Mouse (Mus musculus) lung, postnatal 10 days (tissue): ENCODE results near the gene Ubash3b.
A peak's percentile ranks its signal among the peaks of the same experiment; 100 is the strongest.

ENCODE experiments used
- DNase-seq: peaks from one replicate; pipeline ENCODE4 v3.0.0; 2021

The Ubash3b gene

DNA sequence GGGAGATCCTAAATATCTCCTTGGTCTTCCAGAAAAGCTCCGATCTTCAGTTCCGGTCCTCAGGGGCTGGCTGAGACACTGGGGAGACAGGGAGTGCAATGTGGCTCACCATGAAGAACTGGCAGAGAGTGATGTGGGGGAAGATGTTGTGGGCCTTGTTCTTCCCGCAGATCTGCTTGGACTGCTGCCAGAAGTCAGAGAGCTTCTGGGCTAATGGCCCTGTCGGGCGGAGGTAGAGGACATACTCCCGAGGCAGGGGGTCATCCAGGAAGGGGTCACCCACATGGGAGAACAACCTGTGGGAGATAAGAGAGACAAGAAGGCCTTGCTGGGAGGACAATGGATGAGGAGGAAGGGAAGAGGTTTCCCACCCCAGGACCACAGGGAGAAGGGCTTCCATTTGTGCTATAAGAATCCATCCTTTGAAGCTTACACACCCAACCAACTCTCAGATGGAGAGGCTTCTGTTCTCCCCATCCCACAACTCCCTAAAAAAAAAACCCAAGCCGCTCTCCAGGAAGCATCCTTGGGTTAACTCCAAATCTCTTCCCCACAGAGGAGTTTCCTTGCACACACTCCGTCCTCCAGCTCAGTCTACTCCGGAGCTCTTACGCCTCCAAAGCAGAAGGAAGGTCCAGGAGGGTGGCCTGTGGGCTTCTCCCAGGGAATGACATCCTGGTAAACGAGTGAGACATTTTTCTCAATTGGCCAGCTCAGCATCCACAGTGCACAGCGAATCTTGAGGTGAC is 111.0 kb downstream of the Ubash3b start:
- no peak for DNase-seq

DNA sequence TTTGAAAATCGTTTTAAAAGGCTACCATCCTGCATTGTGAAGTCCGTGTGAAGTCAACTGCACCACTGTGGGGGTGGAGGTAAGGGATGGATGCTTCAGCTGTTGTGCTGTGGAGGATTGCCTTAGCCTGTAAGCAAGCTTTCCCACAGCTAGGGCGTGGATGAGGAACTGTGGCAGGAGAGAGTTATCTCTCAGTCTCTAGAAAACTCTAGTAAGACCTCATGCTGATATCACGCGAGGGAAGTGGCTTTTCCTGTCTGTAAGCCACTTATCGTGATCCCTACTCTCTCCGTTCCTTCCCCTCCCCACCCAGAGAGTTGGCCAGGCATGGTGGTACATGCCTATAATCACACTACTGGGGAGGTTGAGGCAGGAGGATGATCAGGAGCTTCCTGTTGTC is 112.2 kb downstream of the Ubash3b start:
- DNase-seq = no peak

DNA sequence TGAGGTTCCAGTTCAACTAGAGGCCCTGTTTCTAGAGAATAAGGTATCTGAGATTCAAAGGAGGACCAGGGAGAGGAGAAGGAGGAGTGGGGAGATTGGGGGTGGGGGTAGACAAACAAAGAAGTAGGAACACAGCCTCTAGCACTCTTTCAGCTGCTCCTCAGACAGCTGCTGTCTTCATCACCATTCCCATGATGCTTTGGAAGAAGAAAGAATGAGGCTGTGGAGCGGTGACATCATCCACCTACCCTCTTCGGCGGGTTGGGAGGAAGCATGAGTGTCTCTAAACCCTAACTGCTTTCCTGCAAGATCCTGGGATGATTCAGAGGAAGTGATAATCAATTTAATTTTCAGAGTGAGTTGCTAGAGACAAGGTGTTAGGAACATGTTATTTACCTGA is 112.7 kb downstream of the Ubash3b start:
- no peak for DNase-seq

DNA sequence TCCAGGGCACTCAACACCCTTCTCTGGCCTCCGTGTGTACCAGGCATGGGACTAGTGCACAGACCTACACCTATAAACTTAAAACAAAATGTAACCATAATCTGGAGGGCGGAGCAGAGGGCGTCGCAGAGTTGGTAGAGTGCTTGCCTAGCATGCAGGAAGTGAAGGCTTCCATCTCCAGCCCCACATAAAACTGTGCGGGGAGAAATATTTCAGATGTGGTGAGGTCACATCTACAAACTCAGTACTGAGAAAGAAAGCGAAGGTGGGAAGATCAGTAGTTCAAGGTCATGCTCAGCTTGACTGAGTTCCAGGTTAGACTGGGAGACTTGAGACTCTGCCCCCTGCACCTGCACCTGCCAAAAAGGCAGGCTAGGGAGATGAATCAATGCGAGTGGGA is 113.3 kb downstream of the Ubash3b start:
- no peak for DNase-seq

DNA sequence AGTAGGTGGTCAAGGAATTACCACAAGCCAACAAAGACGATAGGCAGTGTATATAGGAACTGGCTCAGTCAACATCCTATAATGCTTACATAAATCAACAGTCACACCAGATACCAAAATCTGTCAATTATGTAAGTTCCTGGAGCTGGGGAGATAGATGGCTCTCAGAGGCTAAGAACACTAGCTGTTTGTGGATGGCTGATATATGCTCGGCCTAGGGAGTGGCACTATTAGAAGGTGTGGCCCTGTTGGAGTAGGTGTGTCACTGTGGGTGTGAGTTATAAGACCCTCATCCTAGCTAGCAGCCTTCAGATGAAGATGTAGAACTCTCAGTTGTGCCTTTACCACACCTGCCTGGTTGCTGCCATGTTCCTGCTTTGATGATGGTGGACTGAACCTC is 113.8 kb downstream of the Ubash3b start:
- no peak for DNase-seq

DNA sequence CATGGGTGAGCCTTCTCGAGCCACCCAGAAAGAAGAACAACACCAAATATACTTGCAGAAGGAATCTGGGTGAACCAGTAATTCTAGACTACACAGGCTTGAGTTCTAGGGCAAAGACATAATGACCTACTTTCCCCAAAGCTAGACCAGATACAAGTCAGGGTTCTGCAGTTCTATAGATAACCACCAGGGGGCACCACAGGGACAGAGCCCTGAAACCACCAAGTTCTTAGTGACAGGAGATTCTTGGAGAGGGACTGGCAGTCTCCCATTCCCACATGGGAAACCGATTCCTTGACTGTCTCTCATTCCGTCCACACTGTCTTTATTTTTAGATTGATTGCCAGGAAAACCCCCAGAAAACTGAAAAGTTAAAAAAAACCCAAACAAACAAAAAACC is 116.9 kb downstream of the Ubash3b start:
- peak; percentile 90 for DNase-seq

DNA sequence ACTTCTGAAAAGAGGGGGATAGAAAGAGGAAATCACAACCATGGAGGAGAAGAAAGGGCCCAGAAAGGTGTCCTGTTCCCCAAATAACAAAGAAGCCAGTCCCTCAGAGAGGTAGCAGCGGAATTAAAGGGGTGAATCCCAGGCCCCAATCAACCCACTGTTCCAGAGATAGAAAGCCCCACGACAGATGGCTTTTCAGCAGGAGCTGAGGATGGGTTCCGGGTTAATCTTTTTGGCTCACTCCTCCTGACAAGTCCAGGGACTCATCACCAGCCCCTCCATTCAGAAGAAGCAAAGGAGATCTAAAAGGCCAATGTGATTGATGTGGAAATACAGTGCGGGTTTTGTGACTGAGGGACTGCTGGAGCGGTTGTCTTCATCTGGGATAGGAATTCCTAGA is 117.9 kb downstream of the Ubash3b start:
- DNase-seq = no peak

DNA sequence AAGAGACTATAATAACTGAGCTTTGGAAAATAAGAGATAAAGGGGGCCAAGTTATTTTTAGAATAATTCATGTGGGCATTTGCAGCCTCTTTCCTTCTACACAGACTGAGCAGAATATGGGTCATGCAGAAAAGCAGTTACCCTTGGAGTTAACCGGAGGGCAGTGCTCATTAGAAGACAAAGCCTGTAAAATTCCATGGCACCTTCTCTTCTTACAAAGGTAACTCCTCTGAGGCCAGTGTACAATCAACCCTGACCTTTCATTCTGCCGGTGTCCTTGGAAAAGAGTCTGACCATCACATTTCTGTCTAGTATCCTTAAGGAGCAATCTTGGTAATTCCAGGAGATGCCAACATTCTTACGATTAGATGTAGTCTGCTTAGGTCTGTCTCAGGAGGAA is 120.1 kb downstream of the Ubash3b start:
- no peak for DNase-seq

DNA sequence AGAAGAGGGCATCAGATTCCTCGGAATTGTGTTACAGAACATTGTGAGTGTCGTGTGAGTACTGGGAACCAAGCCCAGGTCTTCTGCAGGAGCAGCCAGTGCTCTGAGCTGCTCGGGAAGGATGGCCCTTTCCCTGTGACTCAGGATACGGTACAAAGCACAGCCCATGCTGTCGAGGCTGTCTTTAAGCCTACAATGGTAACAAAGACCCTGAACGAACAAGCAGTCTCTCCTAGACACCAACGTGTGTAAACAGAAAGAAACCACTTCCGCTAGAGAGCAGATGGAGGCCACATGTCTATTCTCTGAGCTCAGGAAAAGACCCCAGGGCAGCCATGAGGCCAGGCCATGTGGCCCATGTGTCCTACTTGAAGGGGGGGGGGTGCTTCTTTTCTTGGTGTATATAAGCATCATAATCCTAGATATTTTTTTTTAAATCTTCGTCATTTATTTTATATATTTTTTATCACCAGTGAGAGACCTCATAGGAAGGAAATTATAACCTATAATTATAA is 123.3 kb downstream of the Ubash3b start:
- no peak for DNase-seq

DNA sequence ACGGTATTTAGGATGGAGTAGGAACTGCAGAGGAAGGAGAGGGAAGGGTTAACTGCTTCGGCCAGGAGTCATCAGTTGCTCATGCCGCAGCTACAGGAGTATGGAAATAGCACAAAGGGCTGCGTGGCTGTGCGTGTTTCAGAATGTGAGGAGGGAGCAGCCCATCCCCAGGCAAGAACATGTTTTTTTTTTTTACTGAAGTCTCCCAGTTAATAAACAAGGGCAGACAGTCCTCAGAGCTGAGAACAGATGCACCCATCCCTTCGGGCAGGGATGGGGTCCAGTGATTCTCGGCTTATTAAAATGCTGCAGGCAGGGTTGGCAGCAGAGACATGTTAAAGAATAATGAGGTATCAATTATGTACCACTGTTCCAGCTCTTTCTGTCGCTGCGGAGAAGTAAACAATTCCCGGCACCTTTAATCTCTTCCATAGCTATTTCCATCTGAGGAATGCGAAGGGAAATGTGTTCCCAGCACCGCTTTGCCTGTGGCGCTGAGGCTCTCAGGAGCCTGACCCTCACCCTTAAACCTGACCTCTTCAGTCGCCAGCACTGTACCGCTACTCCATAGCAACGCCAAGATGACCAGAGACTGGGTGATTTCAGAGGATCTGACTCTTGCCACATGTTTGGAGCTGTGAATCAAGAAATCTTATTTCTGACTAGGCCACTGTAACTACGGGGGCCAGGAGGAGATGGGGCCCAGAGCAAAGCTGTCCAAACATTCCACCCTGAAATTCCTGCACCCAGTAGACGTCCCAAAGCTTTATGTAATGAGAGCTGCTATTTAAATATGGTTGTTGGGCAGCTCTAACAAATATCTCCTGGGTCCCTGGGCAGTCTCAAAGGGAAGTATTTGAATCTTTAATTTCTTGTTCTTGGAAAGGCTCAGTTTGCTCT is 129.7 kb downstream of the Ubash3b start:
- peak; percentile 52 for DNase-seq

DNA sequence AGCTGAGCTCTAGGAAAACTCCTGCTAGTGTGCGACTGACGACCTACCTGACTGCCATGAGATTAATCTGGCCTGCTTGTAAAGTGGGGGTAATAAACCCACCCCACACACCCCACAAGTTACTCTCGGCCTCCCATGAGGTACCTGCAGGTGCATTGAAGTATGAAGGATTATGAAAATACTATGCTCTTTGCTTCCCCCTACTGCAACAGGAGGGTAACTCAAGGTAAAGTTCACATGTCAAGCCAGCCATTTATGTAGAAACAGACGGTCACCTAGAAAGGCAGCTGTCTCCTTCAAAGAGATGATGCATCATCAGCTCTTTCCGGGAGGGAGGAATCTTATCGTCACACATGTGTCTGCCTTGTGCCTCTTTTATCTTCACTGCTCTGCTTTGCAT is 131.7 kb downstream of the Ubash3b start:
- no peak for DNase-seq

DNA sequence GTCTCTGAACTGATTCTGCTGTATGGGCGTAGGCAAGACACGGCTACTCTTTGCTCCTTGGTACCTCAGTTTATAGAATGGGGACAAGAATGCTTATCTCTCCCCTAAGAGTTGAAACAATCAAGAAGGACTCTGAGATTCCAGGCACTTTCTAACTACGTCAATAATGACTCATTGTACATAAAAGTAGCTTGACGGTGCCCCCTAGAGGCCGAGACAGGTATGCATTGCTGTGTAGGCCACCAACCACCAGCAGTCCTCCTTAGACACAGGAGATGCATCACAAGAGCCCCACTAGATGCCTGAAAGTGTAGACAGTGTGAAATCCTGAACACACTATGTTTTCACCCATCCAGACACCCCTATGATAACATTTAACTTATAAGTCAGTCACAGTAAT is 133.0 kb downstream of the Ubash3b start:
- DNase-seq = peak; percentile 60

DNA sequence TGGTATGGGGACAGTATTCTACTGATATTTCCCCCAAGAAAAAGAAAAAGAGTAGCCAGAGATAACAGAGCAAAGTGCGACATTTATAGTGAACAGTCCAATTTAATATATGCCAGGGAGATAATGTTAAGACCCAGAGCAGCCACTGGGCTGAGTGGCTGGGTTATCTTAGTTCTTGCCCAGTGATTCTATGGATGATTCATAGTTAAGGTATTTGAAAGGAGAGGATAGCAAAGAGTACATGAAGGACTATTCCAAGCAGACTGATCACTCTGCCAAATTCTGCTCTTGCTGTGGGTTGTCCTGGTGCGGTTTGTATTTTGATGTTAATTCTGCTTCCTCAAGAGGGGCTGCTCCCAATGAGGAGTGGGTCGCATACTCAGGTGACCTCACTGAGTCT is 139.8 kb downstream of the Ubash3b start:
- DNase-seq = no peak

DNA sequence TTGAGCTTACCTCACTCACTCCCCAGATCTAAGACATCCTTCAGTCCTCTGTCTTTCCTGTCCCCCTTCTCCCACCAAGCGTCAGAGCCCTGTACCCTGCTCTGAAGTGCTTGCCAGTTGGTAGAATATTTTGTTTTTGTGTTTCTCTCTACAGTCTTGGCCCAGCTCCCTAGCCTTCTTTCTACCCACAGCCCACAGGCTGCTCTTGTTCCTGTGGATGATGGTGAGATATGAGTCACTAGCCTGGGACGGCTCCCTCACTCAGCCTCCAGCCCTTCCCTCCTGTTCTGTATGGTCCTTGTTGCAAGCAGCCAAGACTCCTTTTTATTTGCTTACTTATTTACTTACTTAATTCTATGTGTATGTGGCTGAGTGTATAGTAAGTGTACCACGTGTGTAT is 141.0 kb downstream of the Ubash3b start:
- DNase-seq = no peak

DNA sequence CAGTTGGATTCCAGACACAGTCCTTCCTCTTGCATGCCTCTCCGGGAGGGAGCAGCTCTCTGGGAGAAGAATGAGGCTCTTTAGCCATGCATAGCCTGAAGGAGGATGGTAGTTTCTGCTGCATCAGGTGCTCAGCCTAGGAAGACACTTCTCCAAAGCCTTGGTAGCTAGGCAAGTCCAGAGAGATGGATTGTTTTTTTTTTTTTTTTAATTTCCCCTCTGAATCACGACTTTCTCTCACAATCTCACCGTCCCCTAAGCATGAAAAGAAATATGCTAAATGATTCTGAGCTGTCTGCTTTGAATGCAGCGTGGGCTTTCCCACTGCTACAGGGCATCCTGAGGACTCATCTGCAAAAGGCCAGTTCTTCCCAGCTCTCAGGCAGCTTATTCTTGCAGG is 147.0 kb downstream of the Ubash3b start:
- DNase-seq = no peak

DNA sequence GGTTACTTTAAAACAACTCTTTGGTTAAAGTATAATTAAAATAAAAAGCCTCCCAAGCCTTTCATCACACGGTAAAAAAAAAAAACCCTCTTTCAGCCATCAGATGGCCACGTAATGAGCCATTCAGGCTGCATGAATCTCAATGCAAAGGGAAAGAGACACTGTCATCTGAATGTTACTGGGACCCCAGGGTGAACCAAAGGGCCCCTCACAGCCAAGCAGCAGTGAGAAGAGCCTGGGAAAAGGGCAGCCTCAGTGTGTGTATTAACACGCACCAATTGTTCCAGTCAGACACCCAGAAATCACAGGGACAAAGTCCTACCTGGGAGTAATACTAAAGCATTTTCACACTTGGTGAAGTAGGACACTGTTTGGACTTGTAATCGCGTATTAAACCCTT is 149.0 kb downstream of the Ubash3b start:
- DNase-seq = no peak

DNA sequence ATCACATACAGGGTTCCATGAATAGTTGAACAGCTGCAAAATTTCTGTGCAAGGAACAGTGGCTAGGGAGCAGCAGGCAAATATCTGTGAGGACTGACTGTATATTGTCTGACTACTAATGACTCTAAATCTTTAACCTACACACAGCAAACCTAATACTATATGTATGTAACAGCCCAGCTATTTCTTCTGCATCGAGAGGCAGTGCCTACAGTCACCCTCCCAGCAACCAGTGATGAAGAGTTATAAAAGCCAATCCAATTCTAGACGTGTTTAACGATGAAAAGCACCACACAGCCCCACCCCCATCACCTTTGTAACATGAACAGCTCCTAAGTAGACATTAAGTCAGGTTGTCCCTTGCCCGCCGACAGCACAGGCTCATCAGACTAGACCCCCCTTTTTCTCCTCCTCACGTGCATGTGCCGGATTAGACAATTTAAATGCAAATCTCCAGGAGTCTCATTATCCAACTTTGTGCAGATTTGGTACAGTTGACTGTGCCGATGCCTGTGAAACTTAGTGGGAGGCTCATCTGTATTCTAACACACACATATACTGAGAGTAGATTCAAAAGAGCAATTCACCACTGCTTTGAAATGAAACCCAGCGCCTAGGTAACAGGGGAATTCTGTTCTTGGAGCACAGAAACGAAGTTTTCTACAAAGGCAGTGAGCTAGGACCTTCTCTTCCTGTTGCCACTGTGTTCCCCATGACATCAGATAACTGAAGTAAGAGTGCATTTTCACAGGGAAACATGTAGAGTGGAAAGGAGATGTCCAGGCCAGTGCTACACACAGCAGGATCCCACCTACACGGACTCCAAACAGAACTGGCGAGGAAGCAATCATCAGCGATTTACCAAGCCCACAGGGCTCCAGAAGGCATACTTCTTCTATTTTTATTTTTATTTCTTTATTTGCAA is 149.7 kb downstream of the Ubash3b start:
- DNase-seq = no peak

DNA sequence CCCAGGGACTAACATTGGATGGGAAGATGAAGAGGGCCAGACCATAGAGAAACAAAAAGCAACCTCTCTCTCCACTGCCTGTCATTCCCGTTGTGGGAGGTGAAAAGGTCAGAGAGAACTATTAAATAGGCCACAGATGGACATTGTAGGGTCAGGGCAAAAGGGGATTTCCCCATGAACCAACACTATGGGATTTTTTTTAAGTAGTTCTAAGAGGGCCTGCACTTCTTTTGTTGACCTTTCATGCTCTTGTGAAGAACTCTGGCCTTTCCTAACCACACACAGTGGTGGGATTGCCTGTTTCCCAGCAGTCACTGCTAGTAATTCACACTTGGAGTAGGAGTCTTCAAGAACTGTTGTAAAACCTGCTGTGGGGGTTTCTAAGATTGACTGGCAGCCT is 153.7 kb downstream of the Ubash3b start:
- no peak for DNase-seq

DNA sequence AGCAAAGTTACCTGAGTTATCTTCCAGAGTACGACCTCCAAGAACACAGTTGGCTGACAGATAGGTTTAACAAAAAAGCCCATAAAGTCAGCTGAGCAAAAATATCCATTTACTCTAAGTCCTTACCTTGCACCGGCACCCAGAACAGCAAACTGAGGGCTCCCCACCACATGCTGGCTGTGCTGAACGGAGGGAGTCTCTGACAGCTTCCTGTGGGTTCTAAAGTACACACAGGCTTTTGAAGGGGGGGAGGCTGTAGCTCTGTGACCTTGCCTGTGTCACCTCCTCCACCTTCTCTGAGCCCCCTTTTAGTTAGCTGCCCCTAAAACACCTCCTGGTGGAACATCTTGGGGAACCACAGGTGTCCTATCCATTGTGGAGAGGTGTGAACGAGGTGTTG is 157.1 kb downstream of the Ubash3b start, which contains the start of gene Crtam:
TSS of gene Crtam (minus strand) at position 214 of the 400 bp plus-strand sequence.
- no peak for DNase-seq

DNA sequence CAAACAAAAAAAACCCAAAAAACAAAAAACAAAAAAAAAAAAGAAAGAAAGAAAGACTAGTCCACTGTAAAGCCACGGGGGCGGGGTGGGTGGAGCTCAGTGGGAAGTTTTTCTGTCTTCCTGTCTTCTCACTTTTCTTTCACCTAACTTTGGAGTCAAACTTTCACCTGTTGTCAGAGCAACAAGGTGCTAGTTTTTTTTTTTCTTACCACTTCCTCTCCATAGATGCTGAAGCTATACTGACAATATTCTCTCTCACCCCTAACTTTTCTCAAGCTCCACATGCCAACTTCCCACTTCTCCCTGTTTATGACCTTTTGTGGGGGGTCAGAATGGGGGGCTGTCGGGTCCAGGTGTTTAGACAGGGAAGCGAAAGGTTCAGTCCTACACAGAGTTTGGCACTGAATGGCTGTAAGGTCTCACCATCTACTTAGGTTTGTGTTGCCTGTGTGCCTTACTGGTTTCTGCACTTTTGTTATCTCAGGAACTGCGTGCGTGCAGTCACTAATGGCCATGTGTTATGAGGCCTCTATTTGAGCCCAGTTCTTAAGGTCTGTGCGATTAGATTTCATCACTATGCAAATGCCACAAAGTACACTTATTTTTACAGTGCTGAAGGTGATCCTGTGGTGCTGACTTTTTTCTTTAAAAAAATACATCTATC is 164.2 kb downstream of the Ubash3b start:
- no peak for DNase-seq

DNA sequence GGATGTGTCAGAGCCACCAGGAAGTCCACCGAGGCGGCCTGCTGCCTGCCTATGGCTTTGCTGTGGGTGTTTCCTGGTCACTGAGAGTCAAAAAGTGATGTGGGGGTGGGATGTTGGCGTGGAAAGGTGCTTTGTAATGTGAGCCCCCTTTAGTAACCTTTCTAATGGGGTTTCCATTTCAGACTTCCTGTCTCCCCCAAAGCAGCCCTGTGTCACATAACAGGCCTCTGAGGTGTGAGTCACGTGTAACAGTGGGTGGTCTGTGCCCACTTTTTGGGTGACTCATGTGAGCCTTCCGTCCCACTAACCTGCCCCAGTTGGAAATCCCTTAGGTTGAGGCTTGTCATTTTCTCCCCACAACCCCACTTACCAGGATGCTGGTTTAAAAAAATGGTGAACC is 167.4 kb downstream of the Ubash3b start:
- no peak for DNase-seq

DNA sequence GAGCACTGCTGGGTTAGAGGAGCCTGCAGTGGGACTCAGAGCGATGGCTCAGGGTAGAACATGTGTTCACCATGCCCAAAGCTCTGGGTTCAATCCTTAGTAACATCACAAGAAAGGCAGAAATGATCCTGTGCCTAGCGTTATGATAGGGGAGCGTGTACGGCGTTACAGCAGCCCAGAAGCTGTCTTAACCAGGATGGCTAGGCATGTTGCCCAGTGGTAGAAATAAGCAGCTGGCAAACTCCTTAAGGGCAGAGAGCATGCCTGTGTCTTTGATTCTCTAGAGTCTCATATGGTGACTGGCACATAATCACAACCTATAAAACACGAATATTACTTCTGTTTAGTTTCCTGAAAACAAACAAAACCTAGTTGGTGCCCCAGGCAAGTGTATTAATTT is 170.0 kb downstream of the Ubash3b start:
- no peak for DNase-seq
